Mouse (Mus musculus) heart, adult 2 months (tissue): ENCODE measurements around the gene Tomm6. TPM values are rescaled to one million over a fixed set of nuclear protein-coding genes. Genes with fewer than 3 reads are reported as not detected.

Source experiments
- DNase-seq, 2 experiments: peaks; one replicate each; pipeline ENCODE4 v3.0.0; 2021
- H3K27ac ChIP-seq: fragments of 200-600 bp; 2 replicates; pipeline ENCODE4 v1.8.1; 2022
- H3K27me3 ChIP-seq: fragments of 200-500 bp; 2 replicates; pipeline ENCODE4 v1.6.1; 2012; ENCODE audit warnings: mild to moderate bottlenecking, low read length, inconsistent platforms, mixed read lengths; ENCODE audit not compliant: control insufficient read depth, insufficient read depth
- H3K36me3 ChIP-seq: fragments of 200-500 bp; 2 replicates; pipeline ENCODE4 v1.6.1; 2012; ENCODE audit warnings: low read length, inconsistent platforms; ENCODE audit not compliant: control insufficient read depth, insufficient read depth
- H3K4me1 ChIP-seq: fragments of 200-500 bp; 2 replicates; pipeline ENCODE4 v1.6.1; 2011; ENCODE audit warnings: low read length; ENCODE audit not compliant: control insufficient read depth, insufficient read depth
- H3K4me3 ChIP-seq: fragments of 200-600 bp; 2 replicates; pipeline ENCODE4 v1.8.1; 2022
- H3K79me2 ChIP-seq: fragments of 200-500 bp; replicated peaks from 2 replicates; pipeline ENCODE4 v1.6.1; 2012; ENCODE audit warnings: mild to moderate bottlenecking, inconsistent platforms, low read length, moderate library complexity, mixed read lengths; ENCODE audit not compliant: control insufficient read depth, insufficient read depth
- H3K9ac ChIP-seq: fragments of 200-500 bp; 2 replicates; pipeline ENCODE4 v1.6.1; 2012; ENCODE audit warnings: low read depth, mild to moderate bottlenecking, control low read depth, inconsistent platforms, low read length, mixed read lengths
- CTCF ChIP-seq: fragments of 200-600 bp; IDR thresholded peaks from 2 replicates; pipeline ENCODE4 v1.8.1; 2022; ENCODE audit warnings: antibody characterized with exemption, mild to moderate bottlenecking, moderate library complexity
- EP300 ChIP-seq: fragments of 200-500 bp; IDR thresholded peaks from 2 replicates; pipeline ENCODE4 v1.6.1; 2011; ENCODE audit warnings: low read depth, low read length, control low read depth; ENCODE audit not compliant: insufficient read depth
- POLR2A ChIP-seq: fragments of 200-500 bp; IDR thresholded peaks from 2 replicates; pipeline ENCODE4 v1.6.1; 2011; ENCODE audit warnings: mild to moderate bottlenecking, low read depth, low read length, control low read depth; ENCODE audit not compliant: insufficient read depth
- WGBS: fragments of 180-500 bp; shearing (Covaris S2); methylation state at CpG from one replicate; pipeline ENCODE4 v1.1.7; 2018; 5-methylcytosine and 5-hydroxymethylcytosine counted together
- intact Hi-C: fragments of 180-260 bp; cut with DNase I; formaldehyde crosslinking; loops from one replicate; pipeline ENCODE4 v1.15.1; 2025
- polyA plus RNA-seq: library from polyadenylated mRNA; depleted of rRNA; stranded (reverse); fragments of >200 nt; gene quantifications from 2 replicates; pipeline ENCODE4 v1.2.3, GENCODE M21; 2012
- total RNA-seq, 2 experiments: library from RNA; stranded (reverse); gene quantifications; 2 replicates each; pipeline ENCODE4 v1.2.3; 2021

Gene Tomm6
- total and polyA plus RNA-seq, 3 experiments: 68.1 to 125 (median 113) TPM

DNA sequence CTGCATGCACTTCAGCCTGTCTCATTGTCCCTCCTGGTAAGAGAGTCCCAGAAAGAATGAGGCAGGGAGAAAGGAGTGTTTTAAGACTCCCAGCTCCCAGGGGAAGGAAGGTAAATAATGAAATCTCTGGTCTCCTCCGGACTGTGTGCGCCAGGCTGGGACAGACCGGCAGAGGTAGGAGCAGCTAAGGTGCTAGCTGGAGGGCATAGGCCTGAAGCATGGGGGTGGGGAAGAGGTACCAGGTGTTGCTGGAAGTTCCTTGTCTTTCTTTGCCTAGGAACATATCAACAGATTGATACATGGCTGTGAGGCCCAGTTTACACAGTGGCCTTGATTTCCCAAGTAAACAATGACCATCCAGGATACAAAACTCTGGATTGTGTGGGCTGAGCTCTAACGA is 20.8 kb upstream of the Tomm6 start:
- H3K4me3 ChIP-seq: no peak overlapping the region
- DNase-seq: no peak
- no peak overlapping the region for H3K27ac ChIP-seq
- 51% methylated on average over 4 of the region's 4 CpGs for WGBS
- intact Hi-C loops: no loop called here
- H3K9ac ChIP-seq: no peak overlapping the region
- no peaks in the 10 kb centered on the region for H3K27me3 ChIP-seq
- H3K4me1 ChIP-seq: no peaks in the 10 kb centered on the region
- TF ChIP-seq CTCF (no peak), POLR2A (no peak), EP300 (no peak)
- no peaks in the 10 kb centered on the region for H3K79me2 ChIP-seq
- no peaks in the 10 kb centered on the region for H3K36me3 ChIP-seq

DNA sequence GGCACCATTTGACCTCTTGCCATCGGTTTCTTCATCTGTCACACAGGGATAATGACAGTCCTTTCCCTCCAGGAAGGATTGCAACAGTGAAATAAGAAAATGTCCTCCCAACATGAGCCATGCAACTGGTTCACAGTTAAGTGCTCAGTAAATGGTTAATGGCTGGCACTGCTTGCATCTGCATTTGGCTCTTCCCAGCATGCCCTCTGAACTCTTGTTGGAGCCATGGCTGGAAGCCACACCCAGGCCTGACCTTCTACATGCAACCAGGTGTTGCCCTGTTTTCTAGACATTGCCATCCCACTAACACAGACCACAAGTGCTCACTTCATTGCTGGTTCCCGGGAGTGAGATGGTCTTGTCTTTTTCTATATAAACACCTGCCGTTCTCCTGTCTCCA is 19.8 kb upstream of the Tomm6 start:
- Histone ChIP-seq H3K36me3 (no peaks in the 10 kb centered on the region), H3K79me2 (no peaks in the 10 kb centered on the region), H3K4me1 (no peaks in the 10 kb centered on the region), H3K4me3 (no peak overlapping the region), H3K27ac (no peak overlapping the region), H3K27me3 (no peaks in the 10 kb centered on the region), H3K9ac (no peak overlapping the region)
- DNase-seq: no peak
- WGBS: 80% methylated on average over 3 of the region's 3 CpGs
- TF ChIP-seq POLR2A (no peak), EP300 (no peak), CTCF (no peak)
- intact Hi-C loops: no loop called here

DNA sequence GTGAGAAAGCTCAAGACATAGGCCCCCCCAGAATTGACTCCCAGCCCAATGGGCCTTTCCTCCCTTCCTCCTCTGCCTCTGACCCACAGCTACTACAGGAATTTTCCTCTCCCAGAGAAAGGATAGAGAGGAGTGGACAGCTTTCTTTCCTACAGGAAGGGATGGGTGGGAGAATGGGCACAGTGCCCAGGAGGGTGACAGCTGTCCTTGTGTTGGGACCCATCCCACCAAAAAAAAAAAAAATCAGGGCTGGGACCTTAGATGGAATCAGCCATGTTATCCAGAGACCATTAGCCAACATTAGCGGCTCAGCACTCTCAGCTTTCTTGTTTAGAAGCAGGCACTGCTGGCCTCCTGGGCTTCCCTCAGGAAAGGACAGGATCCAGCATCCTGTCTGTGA is 18.0 kb upstream of the Tomm6 start:
- TF ChIP-seq EP300 (no peak), POLR2A (no peak), CTCF (no peak)
- no peak for DNase-seq
- no peaks in the 10 kb centered on the region for H3K27me3 ChIP-seq
- no peak overlapping the region for H3K9ac ChIP-seq
- H3K36me3 ChIP-seq: no peaks in the 10 kb centered on the region
- H3K79me2 ChIP-seq: no peaks in the 10 kb centered on the region
- H3K27ac ChIP-seq: no peak overlapping the region
- no peak overlapping the region for H3K4me3 ChIP-seq
- WGBS: 32% methylated on average over 1 of the region's 1 CpGs
- intact Hi-C loops: no loop called here
- no peaks in the 10 kb centered on the region for H3K4me1 ChIP-seq

DNA sequence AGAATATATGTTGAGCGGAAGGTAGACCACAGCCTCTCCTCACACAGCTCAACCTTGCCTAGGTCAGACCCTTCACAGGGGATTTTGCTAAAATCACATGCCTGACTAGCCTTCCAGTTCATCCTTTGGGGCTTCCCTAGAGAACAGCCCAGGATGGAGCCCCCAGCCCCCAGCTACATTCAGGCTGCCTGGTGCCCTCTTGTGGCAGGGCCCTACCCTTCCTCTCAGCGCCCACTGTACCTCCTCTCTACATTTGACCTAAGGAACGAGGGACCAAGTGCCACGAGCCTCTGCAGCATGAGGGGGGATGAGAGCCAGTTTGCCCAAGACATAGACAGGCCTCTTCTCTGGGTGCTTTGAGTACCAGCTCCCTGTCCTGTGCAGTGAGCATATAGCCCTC is 16.5 kb upstream of the Tomm6 start:
- H3K27ac ChIP-seq: no peak overlapping the region
- no peak overlapping the region for H3K9ac ChIP-seq
- TF ChIP-seq EP300 (no peak), POLR2A (no peak), CTCF (peak; percentile 41)
- intact Hi-C loops: no loop called here
- WGBS: 79% methylated on average over 4 of the region's 4 CpGs
- no peaks in the 10 kb centered on the region for H3K27me3 ChIP-seq
- H3K4me3 ChIP-seq: no peak overlapping the region
- H3K4me1 ChIP-seq: no peaks in the 10 kb centered on the region
- no peaks in the 10 kb centered on the region for H3K79me2 ChIP-seq
- H3K36me3 ChIP-seq: no peaks in the 10 kb centered on the region
- DNase-seq: no peak

DNA sequence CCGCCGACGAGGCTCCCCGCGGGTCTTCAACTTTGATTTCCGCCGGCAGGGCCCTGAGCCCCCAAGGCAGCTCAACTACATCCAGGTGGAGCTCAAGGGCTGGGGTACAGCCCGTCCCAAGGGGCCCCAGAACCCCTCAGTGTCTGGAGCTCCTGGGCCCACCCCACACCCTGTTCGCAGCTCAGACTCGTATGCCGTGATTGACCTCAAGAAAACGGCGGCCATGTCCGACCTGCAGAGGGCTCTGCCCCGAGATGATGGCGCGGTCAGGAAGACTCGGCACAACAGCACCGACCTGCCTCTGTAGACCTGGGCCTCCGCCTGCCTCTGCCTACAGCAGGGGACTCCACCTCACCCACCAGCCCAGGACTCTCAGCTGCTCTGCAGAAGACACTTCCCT is 15.4 kb upstream of the Tomm6 start:
- Histone ChIP-seq H3K79me2 (no peaks in the 10 kb centered on the region), H3K36me3 (no peaks in the 10 kb centered on the region), H3K4me3 (no peak overlapping the region), H3K9ac (no peak overlapping the region), H3K27me3 (no peaks in the 10 kb centered on the region), H3K4me1 (no peaks in the 10 kb centered on the region), H3K27ac (no peak overlapping the region)
- TF ChIP-seq POLR2A (no peak), CTCF (no peak), EP300 (no peak)
- intact Hi-C loops: no loop called here
- WGBS: 68% methylated on average over 20 of the region's 20 CpGs
- DNase-seq: no peak

DNA sequence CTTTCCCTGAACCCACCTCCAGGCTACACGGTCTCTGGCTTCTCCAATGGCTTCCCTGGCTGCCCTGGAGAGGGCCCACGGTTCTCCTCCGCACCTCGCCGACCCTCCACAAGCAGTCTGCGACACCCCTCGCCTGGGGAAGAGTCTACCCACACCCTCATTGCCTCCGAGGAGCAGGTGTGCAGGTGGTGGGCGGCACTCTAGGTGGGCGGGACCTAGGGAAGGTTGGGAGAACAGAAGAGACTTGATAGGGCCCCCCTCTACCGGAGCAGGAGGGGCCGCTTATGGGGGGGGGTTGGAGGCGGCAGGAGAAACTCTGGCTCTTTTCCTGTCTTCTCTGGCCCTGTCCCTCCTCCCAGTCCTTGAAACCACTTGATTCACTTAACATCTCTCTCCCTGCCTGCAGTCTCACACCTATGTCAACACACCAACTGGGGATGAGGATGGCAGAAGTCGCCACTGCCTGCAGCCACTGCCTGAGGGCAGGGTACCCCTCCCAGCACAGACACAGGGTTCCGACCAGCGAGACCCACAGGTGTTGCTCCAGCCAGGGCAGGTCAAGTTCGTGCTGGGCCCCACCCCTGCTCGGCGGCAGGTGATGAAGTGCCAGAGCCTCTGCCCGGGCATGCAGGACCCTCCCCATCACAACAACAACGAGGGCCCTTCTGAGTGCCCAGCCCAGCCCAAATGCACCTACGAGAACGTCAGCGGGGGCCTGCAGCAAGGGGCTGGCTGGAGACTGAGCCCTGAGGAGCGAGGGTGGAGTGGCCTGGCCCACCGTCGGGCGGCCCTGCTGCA is 14.6 kb upstream of the Tomm6 start:
- 71% methylated on average over 28 of the region's 28 CpGs for WGBS
- Histone ChIP-seq H3K79me2 (no peaks in the 10 kb centered on the region), H3K4me3 (no peak overlapping the region), H3K27me3 (no peaks in the 10 kb centered on the region), H3K4me1 (no peaks in the 10 kb centered on the region), H3K27ac (no peak overlapping the region), H3K36me3 (no peaks in the 10 kb centered on the region), H3K9ac (no peak overlapping the region)
- intact Hi-C loops: no loop called here
- DNase-seq: no peak
- TF ChIP-seq EP300 (no peak), CTCF (no peak), POLR2A (no peak)
